Mouse (Mus musculus): ENCODE data around the gene Ssxa1.
A peak's percentile ranks its signal among the peaks of the same experiment; 100 is the strongest.
"Not testable (repeated sequence)": the region's sequence is repeated elsewhere in the genome, so short reads cannot be mapped to it uniquely, and the experiment has no call there.

Ssxa1 gene

DNA sequence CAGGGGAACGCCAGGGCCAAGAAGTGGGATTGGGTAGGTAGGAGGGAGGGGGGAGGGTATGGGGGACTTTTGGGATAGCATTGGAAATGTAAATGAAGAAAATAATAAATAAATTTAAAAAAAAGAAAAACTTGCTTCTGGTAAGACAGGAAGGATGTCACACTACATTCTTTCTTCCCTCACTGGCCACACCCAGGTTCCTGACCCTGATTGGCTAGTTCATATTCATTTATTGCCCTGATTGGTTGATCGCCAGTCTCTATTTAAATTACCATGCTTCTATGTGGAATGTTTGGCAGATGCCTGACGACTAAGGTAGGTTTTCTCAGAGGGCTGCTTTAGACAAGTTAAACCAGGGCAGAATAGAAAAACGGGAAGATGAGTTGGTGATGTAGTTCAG lies at the start of gene Ssxa1:
Gene Ssxa1, plus strand, starts transcription at position 301 of the 400 bp plus-strand sequence.
- ATAC-seq (ENCODE audit: insufficient number of reproducible peaks, low FRiP score, low TSS enrichment): no peak

DNA sequence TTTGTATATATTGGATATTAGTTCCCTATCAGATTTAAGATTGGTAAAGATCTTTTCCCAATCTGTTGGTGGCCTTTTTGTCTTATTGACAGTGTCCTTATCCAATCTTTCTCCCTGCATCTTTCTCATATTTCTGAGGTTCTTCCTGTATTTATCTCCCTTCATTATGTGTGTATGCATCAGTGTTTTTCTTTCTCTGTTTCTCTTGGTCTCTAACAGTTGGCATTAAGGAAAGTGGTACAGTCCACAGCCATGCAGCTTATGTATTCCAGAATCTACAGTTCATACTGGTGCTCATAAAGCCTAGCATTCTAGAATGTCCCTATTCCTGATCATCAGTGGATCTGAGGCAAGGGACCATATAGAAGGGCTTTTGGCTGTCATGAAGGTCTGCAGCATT lies 47.5 kb upstream of the Ssxa1 start, which contains the start of gene Spaca5:
Gene Spaca5, plus strand, starts transcription at position 301 of the 400 bp plus-strand sequence.
- ATAC-seq (ENCODE audit: insufficient number of reproducible peaks, low FRiP score, low TSS enrichment): no peak

DNA sequence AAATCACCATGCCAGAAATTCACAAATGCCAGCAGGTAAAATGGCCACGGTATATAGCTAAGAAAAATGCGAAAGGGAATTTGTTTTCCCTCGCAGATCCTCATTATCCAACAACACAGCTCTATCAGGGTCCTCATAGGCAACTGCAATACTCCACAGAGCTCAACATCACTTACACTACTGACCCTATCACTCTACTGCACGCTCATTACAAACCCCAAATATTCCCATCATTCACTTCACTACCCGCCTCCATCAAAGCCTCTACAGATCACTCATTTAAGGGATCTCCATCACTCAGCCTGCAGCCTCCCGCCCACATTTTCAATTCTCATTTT lies 27.0 kb upstream of the Ssxa1 start:
- ATAC-seq (ENCODE audit: insufficient number of reproducible peaks, low FRiP score, low TSS enrichment): no peak; the same call in 1 of the 2 replicates

DNA sequence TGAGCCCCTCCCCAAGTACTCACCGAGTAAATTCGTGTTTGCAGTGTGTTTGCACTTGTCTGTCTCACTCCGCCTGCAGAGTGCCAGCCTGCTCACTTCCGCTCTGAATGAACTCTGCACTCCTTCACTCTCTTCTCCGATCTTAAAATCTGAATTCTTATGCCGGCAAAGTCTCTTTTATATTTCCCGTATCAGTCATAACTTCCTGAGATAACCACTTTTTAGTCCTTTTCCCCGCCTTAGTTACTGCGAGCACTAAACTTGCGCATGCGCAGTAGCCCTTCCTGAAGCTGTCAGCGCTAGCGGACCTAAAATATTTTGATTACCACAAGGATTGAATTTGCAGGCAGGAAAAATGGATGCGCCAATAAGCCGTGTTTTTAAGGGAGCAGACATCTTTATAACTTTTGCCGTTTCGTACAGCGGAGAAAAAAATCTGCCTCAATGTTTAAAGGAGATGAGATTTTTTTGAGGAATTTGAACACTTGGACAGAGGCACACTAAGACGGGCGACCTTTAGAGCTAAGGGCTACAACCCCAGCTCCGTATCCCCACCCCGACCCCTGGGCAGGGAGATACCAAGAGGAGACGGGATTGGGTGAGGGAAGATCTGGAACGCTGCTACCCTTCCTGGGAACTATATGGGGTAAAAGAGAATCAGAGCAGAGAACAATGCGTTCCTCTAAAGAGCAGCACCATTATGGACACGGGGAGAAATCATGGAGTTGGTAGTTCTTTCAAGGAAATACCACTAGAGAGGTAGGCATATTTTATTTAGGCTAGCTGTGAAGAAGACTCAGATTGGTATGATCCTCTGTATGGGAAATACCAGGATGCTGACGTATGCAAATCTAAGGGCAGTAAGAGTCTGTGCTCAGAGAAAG lies 26.4 kb upstream of the Ssxa1 start, which contains the start of gene Zfp300:
Gene Zfp300, minus strand, starts transcription at position 545 of the 884 bp plus-strand sequence.
- peak; percentile 95 for ATAC-seq (ENCODE audit: insufficient number of reproducible peaks, low FRiP score, low TSS enrichment)

DNA sequence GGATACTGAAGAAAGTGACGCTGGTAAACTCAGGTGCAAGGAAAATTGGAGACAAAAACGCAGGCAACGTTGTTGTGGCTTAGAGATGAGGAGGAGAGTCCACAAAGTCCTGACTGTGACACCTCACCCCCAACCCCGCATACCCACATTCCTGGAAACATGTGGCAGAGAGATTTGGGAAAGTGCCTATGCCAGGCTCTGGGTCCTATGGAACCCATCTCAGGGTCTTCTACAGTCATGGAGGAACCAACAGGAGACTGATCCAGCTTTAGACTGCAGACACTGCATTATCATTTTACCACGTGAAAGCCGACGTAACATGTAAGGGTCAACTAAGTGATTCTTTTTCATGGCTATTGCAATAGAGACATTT lies 25.8 kb upstream of the Ssxa1 start:
- no peak for ATAC-seq (ENCODE audit: insufficient number of reproducible peaks, low FRiP score, low TSS enrichment)

DNA sequence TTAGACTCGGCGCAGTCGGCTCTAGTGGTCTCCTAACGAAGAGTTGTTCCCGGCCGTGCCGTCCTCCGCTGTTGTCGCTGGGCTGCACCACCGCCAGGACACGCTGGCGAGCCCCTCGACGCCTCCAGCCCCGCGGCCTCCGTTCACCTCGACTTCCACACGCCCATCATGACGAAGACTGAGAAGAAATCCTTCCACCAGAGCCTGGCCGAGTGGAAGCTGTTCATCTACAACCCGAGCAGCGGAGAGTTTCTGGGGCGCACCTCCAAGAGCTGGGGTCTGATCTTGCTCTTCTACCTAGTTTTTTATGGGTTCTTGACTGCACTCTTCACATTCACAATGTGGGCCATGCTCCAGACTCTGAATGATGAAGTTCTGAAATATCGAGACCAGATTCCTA lies 31.1 kb downstream of the Ssxa1 start:
- ATAC-seq (ENCODE audit: insufficient number of reproducible peaks, low FRiP score, low TSS enrichment): not testable (repeated sequence)
